Mouse (Mus musculus): Measurements from ENCODE around the gene Mex3a.

The Mex3a gene

GRCm38 (mm10) chr3:88505765-88506164, 26.4 kb upstream of the Mex3a start:
- no peak for DNase-seq

- no peak for DNase-seq
Observed at GRCm38 (mm10) chr3:88509250-88509649, 22.9 kb upstream of the Mex3a start.

GRCm38 (mm10) chr3:88509692-88510420, 22.3 kb upstream of the Mex3a start, which contains the start of gene Lmna:
Lmna (minus strand) TSS chr3:88509956.
- DNase-seq = peak; percentile 93 to 97

GRCm38 (mm10) chr3:88510421-88511289, 21.5 kb upstream of the Mex3a start:
- no peak for DNase-seq

GRCm38 (mm10) chr3:88511559-88511958, 20.6 kb upstream of the Mex3a start:
- no peak for DNase-seq

- no peak for DNase-seq
Observed at GRCm38 (mm10) chr3:88512141-88512895, 19.9 kb upstream of the Mex3a start.

- no peak for DNase-seq
Observed at GRCm38 (mm10) chr3:88512896-88513545, 19.2 kb upstream of the Mex3a start.

GRCm38 (mm10) chr3:88513546-88514115, 18.6 kb upstream of the Mex3a start:
- DNase-seq = no peak

GRCm38 (mm10) chr3:88514231-88515094, 17.7 kb upstream of the Mex3a start:
- no peak for DNase-seq

GRCm38 (mm10) chr3:88515095-88515386, 17.2 kb upstream of the Mex3a start:
- no peak for DNase-seq

GRCm38 (mm10) chr3:88516407-88516806, 15.8 kb upstream of the Mex3a start:
- DNase-seq = no peak

- no peak for DNase-seq
Observed at GRCm38 (mm10) chr3:88518411-88518810, 13.8 kb upstream of the Mex3a start.

GRCm38 (mm10) chr3:88520078-88520477, 12.1 kb upstream of the Mex3a start:
- no peak for DNase-seq

GRCm38 (mm10) chr3:88521156-88521555, 11.0 kb upstream of the Mex3a start:
- no peak for DNase-seq

- DNase-seq = peak; percentile 61
Observed at GRCm38 (mm10) chr3:88521803-88522331, 10.3 kb upstream of the Mex3a start.

- DNase-seq = no peak
Observed at GRCm38 (mm10) chr3:88523027-88523426, 9.2 kb upstream of the Mex3a start.

- DNase-seq = no peak
Observed at GRCm38 (mm10) chr3:88525021-88525420, 7.2 kb upstream of the Mex3a start.

- DNase-seq = peak; percentile 86 to 90
Observed at GRCm38 (mm10) chr3:88526157-88527131, 5.8 kb upstream of the Mex3a start.

GRCm38 (mm10) chr3:88527565-88527964, 4.6 kb upstream of the Mex3a start:
- no peak for DNase-seq

GRCm38 (mm10) chr3:88528646-88529045, 3.5 kb upstream of the Mex3a start:
- no peak for DNase-seq

Data from cerebellum, adult 18-20 months (tissue).